Mouse (Mus musculus) erythroid progenitor cell, adult 5-6 weeks (primary cell): Measurements from ENCODE around the gene 5730596B20Rik. TPM values are rescaled to one million over a fixed set of nuclear protein-coding genes. Genes with fewer than 3 reads are reported as not detected.

Experiments
- ATAC-seq: replicated peaks from 2 replicates; pipeline ENCODE4 v1.8.0; 2016; ENCODE audit warnings: moderate number of reproducible peaks, mild to moderate bottlenecking, moderate TSS enrichment, inconsistent platforms; ENCODE audit not compliant: poor library complexity, low FRiP score, severe bottlenecking
- total RNA-seq, 2 experiments: library from RNA; stranded (forward) in 1 of 2; stranded (reverse) in 1 of 2; fragments of 150-400 nt in 1 of 2; fragments of 186-747, 209-891 nt in 1 of 2; gene quantifications; 2 replicates each; pipeline versions ENCODE4 v1.2.3 to v1.2.4; 2015 to 2017; ENCODE audit warnings: low replicate concordance in 2 of 2

5730596B20Rik gene
- total RNA-seq, 2 experiments from 2014 or later, result not detected

DNA sequence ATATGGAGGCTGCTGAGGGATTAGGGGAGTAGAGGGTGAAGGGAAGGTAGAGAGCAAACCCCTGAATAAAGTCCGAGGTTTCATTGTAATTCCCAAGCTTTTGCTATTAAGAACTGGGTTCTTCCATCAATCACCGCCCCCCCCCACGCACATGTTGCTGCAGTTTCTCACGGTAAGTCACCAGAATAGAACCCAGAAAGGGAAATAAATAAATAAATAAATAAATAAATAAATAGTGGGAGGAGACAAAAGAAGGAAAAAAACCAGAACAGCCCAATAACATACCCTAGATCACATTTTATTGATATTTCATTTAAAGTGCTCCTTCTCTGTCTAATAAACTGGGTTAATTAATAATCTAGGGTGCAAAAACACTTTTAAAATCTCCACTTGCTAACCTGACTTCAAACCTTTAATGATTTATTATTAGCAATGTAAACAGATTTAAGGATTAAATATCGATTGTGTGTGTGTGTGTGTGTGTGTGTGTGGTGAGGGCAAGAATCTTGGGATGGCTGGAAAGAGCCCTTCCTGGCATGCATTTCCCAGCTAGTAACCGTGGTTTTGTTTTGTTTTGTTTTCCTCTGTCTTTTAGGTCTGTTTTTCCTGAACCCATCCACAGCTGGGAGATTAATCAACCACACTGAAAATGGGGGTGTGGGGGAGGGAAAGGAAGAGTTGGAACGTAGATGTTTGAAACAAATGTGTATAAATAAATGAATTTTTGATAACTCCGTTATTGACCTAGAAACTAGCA is 15.8 kb upstream of the 5730596B20Rik start:
- ATAC-seq, result no peak

DNA sequence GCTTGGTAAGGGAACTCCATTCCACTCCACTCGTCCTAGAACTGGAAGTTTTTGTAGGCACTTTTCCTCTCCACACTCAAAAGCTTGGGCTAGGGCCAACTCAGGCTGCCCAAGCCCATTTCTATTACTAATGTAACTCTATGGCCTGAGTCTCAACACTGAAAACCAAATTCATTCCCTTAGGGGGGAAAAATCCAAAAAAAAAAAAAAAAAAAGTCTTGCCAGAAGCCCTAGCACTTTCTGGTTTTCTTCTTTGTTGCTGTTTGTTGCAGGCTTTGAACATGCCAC is 15.3 kb upstream of the 5730596B20Rik start:
- ATAC-seq, result no peak

- ATAC-seq, result no peak
These were observed 14.5 kb upstream of the 5730596B20Rik start for GRCm38 (mm10) chr6:52162611-52163365.

- ATAC-seq, result no peak
These were observed 13.8 kb upstream of the 5730596B20Rik start for GRCm38 (mm10) chr6:52163366-52164031.

DNA sequence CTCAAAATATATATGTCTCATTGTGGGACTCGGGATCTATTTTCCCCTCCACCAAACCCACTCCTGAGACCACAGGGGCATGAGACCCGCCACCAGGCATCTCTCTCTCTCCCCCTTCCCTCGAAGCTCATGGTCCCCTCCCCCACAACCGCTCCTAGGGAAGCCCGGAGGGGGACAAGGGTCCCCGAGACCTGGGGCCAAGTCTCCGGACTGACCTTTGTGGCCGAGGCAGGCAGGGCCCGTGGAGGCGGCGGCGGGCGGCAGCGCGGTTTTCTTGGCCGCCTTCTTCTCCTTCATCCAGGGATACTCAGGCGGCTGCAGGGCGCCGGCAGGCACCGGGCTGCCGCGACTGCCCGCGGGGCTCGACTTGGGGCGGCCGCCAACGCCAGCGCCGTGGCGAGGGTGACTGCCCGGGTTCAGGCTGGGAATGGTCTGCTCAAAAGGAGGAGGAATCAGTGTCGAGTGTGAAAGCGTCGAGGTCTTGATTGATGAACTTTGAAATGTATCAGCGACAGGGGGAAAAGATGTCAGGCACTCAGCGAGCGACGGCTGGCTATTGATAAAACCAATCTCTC is 13.2 kb upstream of the 5730596B20Rik start:
- no peak for ATAC-seq

- no peak for ATAC-seq
These were observed 12.5 kb upstream of the 5730596B20Rik start, which contains the start of gene Hoxa2 for GRCm38 (mm10) chr6:52164626-52165440. TSS of gene Hoxa2 (minus strand) at chr6:52164831.

- ATAC-seq, result no peak
These were observed 11.6 kb upstream of the 5730596B20Rik start for GRCm38 (mm10) chr6:52165441-52166370.

- no peak for ATAC-seq
These were observed 10.7 kb upstream of the 5730596B20Rik start for GRCm38 (mm10) chr6:52166431-52167077.

- no peak for ATAC-seq
These were observed 10.1 kb upstream of the 5730596B20Rik start for GRCm38 (mm10) chr6:52167176-52167575.

DNA sequence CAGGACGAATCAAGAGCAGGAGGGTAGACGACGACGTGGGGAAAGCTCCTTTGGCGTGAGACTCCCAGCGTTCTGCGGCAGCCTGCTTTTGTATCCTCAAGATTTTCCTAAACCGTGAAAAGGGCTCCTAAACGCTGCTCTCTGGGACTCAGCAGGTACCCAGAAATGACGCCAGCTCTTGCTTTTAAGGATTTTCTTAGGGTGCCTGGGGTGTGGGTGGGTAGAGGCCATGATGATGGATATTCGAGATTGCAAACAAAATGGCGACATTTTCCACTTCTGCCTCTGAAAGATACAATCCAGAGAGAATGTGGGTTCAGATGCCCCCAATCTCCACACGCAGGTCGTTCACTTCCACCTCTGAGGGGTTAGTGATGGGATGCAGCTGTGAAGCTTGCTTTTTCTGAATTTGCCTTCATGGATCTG is 9.5 kb upstream of the 5730596B20Rik start:
- no peak for ATAC-seq

GRCm38 (mm10) chr6:52168191-52169055 is 8.9 kb upstream of the 5730596B20Rik start:
- ATAC-seq, result no peak

DNA sequence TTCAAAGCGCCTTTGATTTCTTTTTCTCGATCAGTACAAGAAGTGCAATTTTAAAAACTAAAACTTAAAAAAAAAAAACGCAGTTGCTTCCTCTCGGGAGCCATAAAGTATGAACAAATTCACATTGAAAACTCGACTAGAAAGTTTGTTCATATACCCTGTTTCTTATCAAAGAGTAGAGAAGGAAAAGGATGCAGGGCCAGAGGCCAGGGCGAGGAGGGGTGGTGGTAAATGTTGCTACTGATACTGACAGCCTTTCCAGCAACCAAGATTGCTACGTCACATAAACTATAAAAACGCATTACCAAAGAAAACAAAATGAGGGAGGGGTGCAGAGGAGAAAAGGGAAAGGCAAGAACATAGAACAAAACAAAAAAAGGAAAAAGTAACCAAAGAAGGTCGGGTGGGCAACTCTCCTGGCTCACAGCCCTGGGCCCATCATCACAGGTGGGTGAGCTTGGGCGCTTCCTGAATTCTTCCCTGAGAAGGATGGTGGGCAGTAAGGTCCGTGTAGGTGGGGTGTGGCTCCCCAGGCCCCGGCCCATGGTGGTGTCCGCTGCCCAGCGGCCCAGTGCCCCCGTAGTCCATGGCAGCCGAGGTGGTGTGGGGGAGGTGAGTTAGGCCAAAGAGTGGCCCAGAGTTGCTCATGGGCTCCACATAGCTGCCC is 7.7 kb upstream of the 5730596B20Rik start:
- no peak for ATAC-seq

DNA sequence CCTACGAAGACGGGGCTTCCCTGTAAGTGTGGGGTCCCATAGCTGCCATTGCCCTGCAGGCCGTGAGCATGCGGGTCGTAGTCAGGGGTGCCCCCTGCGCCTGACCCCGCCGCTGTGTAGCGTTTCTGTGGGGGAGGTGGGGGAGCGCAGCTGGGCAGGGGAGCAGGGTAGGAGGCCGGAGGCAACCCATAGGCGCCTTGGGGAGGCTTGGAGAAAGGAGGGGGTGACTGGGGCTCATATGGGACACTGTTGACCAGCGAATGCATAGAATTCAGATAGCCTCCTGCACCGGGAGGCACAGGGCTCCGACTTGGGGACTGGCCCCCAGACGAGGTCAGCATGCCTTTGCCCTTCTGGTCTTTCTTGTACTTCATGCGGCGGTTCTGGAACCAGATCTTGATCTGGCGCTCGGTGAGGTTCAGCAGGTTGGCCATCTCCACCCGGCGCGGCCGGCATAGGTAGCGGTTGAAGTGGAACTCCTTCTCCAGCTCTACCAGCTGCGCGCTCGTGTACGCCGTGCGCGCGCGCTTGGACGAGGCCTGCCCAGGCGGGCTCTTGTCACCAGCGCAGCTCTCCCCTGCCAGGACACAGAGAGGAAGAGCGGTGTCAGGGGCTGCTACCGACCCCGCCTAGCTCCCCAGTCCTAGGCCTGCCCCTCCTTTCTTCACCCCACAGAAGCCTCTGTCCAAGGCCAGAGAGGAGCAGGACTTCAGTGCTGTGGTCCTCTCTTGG is 7.0 kb upstream of the 5730596B20Rik start:
- no peak for ATAC-seq

DNA sequence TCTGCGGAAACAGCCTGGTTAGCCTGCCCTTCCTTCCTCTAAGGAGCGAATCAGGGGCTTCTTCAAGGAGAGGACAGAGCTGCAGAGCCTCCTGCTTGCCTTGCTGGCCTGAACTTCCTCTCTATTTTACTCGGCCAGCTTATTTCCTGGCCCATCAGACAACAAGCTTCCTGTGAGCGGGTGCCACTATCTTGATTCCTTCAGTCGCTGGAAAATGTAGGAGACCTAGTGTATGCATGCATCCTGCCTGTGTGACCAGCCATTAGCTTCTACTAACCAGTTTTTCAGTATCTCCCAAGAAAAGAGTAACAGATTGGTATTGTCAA is 6.4 kb upstream of the 5730596B20Rik start:
- ATAC-seq, result no peak

GRCm38 (mm10) chr6:52171331-52171730 is 6.0 kb upstream of the 5730596B20Rik start:
- ATAC-seq, result no peak

- ATAC-seq, result no peak
These were observed 5.4 kb upstream of the 5730596B20Rik start for GRCm38 (mm10) chr6:52171938-52172337.
